Mouse (Mus musculus): ENCODE results near the gene Zfp128. TPM values are rescaled to one million over a fixed set of nuclear protein-coding genes. Genes with fewer than 3 reads are reported as not detected.
"Not testable (repeated sequence)": the region's sequence is repeated elsewhere in the genome, so short reads cannot be mapped to it uniquely, and the experiment has no call there.

Gene Zfp128
- polyA plus RNA-seq, 1 experiment, result 0.85 TPM

DNA sequence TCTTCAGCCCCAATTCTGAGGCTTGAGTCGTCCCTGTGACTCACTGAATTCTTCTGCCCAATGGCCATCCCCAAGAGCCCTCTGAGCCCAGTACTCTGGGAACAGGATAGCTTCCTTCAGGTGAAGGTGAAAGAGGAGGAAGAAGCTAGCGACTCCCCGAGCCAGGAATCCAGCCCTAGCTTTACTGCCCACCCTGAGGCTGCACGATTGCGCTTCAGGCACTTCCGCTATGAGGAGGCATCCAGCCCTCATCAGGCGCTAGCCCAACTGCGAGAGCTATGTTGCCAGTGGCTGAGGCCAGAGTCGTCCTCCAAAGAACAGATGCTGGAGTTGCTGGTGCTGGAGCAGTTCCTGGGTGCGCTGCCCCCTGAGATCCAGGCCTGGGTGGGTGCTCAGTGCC lies 22.6 kb downstream of the Zfp128 start:
- TF ChIP-seq POLR2A (IDR thresholded peaks at IDR 0.05; ENCODE audit: low read depth, low read length), result no peak
- no peak for TF ChIP-seq CTCF (IDR thresholded peaks at IDR 0.05; ENCODE audit: extremely low read depth, insufficient read depth, insufficient read length, insufficient replicate concordance)
- WGBS, result 59% methylated on average over 10 of the region's 10 CpGs
- Histone ChIP-seq H3K36me3 (ENCODE audit: control insufficient read depth, insufficient read depth, low read length) (peaks cover 15% of the 10 kb centered on the region), H3K4me3 (ENCODE audit: extremely low read depth, insufficient read depth, insufficient read length) (peak overlapping the region; percentile 47; the same call in 1 of the 2 replicates), H3K27ac (ENCODE audit: insufficient read depth, low read length) (no peak overlapping the region), H3K4me1 (ENCODE audit: control insufficient read depth, insufficient read depth, insufficient read length) (no peaks in the 10 kb centered on the region), H3K27me3 (ENCODE audit: control insufficient read depth, insufficient read depth, low read length) (no peaks in the 10 kb centered on the region)
- no peak for DNase-seq (ENCODE audit: low read depth in 1 of 2, low spot score in 2 of 2)

DNA sequence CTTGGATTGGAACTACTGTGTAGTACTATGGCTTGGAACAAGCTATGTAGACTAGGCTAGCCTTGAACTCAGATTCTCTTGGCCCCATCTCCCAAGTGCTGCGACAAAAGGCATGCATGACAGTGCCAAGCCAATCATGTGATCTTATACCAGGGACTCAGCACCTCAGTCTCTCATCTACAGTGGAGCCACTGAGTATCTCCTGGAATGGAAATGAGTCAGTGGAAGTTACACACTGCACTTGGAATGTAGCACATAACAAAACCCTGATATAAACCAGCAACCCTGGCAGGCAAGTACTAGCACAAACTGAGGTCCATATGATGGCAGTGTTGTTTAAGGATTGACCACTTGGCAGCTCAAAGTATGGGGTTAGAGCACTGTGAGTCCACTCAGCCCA lies 24.2 kb downstream of the Zfp128 start:
- DNase-seq (ENCODE audit: low read depth in 1 of 2, low spot score in 2 of 2), result no peak
- Histone ChIP-seq H3K4me3 (ENCODE audit: extremely low read depth, insufficient read depth, insufficient read length) (no peak overlapping the region), H3K4me1 (ENCODE audit: control insufficient read depth, insufficient read depth, insufficient read length) (no peaks in the 10 kb centered on the region), H3K36me3 (ENCODE audit: control insufficient read depth, insufficient read depth, low read length) (peaks cover 15% of the 10 kb centered on the region), H3K27ac (ENCODE audit: insufficient read depth, low read length) (no peak overlapping the region), H3K27me3 (ENCODE audit: control insufficient read depth, insufficient read depth, low read length) (no peaks in the 10 kb centered on the region)
- WGBS, result 93% methylated on average over 1 of the region's 1 CpGs
- no peak for TF ChIP-seq POLR2A (IDR thresholded peaks at IDR 0.05; ENCODE audit: low read depth, low read length)
- TF ChIP-seq CTCF (IDR thresholded peaks at IDR 0.05; ENCODE audit: extremely low read depth, insufficient read depth, insufficient read length, insufficient replicate concordance), result no peak

DNA sequence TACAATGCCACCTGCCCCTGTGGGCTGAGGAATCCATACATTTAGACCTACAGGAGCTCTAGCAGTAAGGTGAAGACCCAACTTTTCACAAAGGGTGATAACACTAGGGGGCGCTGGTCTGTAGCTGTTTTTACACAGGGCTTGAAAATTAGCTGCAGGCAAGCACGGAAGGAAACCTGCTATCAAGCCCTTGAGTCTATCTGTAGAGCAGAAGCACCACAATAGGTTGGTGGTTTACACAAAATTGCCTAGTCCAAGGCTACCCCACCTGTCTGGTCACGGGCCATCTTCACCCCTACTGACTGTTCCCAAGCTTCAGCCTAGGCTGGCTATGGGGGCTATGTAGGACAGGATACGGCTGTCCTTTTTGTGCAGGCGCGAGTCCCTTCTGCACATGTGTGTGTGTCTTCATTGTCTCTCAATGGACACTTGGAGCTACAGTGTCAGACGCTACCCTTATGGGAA lies 28.6 kb downstream of the Zfp128 start:
- no peaks in the 10 kb centered on the region; the same call in 1 of the 2 replicates for H3K4me1 ChIP-seq (ENCODE audit: control insufficient read depth, insufficient read depth, insufficient read length)
- 14% methylated on average over 7 of the region's 7 CpGs for WGBS
- DNase-seq (ENCODE audit: low read depth in 1 of 2, low spot score in 2 of 2), result peak; percentile 72 to 85

DNA sequence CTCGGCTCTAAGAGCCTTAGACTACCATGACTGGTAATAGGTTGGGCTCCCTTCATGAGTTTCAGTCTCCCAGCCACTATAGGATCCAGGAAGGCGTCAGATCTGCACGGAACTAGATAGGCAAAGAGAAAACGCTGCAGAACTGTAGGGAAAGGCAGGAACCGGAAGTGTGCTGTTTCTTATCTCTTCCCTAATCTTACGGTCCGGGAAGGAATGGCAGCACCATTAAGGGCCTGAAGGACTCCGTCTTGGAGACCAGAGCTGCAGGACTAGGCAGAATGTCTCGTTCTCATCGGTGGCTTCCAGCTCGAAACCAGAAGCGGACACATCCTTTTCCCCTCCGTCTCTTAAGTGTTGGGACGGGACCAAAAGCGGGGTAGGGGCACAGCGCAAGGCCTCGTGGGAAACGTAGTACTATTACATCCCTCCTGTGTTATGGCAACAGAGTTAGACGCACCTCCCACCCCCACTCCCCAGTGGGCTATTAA lies 29.2 kb downstream of the Zfp128 start:
- peaks cover 13% of the 10 kb centered on the region for H3K36me3 ChIP-seq (ENCODE audit: control insufficient read depth, insufficient read depth, low read length)
- H3K27ac ChIP-seq (ENCODE audit: insufficient read depth, low read length), result peak overlapping the region; percentile 90
- no peaks in the 10 kb centered on the region; the same call in 1 of the 2 replicates for H3K4me1 ChIP-seq (ENCODE audit: control insufficient read depth, insufficient read depth, insufficient read length)
- peak; percentile 44; the same call in 1 of the 2 replicates for TF ChIP-seq POLR2A (IDR thresholded peaks at IDR 0.05; ENCODE audit: low read depth, low read length)
- TF ChIP-seq CTCF (IDR thresholded peaks at IDR 0.05; ENCODE audit: extremely low read depth, insufficient read depth, insufficient read length, insufficient replicate concordance), result no peak
- DNase-seq (ENCODE audit: low read depth in 1 of 2, low spot score in 2 of 2), result peak; percentile 14 to 36
- H3K4me3 ChIP-seq (ENCODE audit: extremely low read depth, insufficient read depth, insufficient read length), result peak overlapping the region; percentile 73
- under 1% methylated on average over 19 of the region's 19 CpGs for WGBS
- H3K27me3 ChIP-seq (ENCODE audit: control insufficient read depth, insufficient read depth, low read length), result no peaks in the 10 kb centered on the region

More for the DNA sequence above, 28.6 kb downstream of the Zfp128 start:
- peak; percentile 53; the same call in 1 of the 2 replicates for TF ChIP-seq CTCF (IDR thresholded peaks at IDR 0.05; ENCODE audit: extremely low read depth, insufficient read depth, insufficient read length, insufficient replicate concordance)
- no peak for TF ChIP-seq POLR2A (IDR thresholded peaks at IDR 0.05; ENCODE audit: low read depth, low read length)
- Histone ChIP-seq H3K36me3 (ENCODE audit: control insufficient read depth, insufficient read depth, low read length) (peaks cover 13% of the 10 kb centered on the region), H3K4me3 (ENCODE audit: extremely low read depth, insufficient read depth, insufficient read length) (peak overlapping the region; percentile 73), H3K27me3 (ENCODE audit: control insufficient read depth, insufficient read depth, low read length) (no peaks in the 10 kb centered on the region), H3K27ac (ENCODE audit: insufficient read depth, low read length) (peak overlapping the region; percentile 90)

DNA sequence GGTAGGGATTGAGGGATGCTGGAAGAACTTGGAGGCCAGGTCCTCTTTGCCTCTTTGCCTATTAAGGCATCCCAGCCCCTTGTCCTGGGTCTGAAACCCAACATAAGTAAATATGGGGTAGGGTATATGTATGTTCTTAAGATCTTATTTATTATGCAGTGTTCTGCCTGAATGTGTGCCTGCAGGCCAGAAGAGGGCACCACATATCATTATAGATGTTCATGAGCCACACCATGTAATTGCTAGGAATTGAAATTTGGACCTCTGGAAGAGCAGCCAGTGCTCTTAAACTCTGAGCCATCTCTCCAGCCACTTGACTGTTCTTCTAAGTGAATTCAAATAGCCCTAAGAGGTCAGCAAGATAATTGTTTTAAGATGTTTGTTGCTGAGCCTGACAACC lies 32.6 kb downstream of the Zfp128 start:
- Histone ChIP-seq H3K27ac (ENCODE audit: insufficient read depth, low read length) (no peak overlapping the region), H3K4me3 (ENCODE audit: extremely low read depth, insufficient read depth, insufficient read length) (no peak overlapping the region), H3K27me3 (ENCODE audit: control insufficient read depth, insufficient read depth, low read length) (no peaks in the 10 kb centered on the region), H3K4me1 (ENCODE audit: control insufficient read depth, insufficient read depth, insufficient read length) (no peaks in the 10 kb centered on the region; the same call in 1 of the 2 replicates), H3K36me3 (ENCODE audit: control insufficient read depth, insufficient read depth, low read length) (no peaks in the 10 kb centered on the region)
- TF ChIP-seq CTCF (IDR thresholded peaks at IDR 0.05; ENCODE audit: extremely low read depth, insufficient read depth, insufficient read length, insufficient replicate concordance) (peak; percentile 13; the same call in 1 of the 2 replicates), POLR2A (IDR thresholded peaks at IDR 0.05; ENCODE audit: low read depth, low read length) (no peak)
- no peak for DNase-seq (ENCODE audit: low read depth in 1 of 2, low spot score in 2 of 2)

DNA sequence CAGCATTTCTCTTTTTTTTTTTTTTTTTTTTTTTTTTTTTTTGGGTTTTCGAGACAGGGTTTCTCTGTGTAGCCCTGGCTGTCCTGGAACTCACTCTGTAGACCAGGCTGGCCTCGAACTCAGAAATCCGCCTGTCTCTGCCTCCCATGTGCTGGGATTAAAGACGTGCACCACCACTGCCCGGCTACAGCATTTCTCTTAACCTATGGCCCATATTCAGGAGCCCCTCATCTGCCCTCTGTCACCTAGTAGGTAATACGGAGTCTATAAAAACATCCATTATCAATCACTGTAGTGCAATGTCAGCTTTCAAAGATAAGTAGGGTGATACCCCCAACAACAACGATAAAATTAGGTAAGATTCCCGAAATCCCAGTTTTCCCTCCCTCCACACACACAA lies 39.5 kb downstream of the Zfp128 start:
- not testable (repeated sequence) for DNase-seq (ENCODE audit: low read depth in 1 of 2, low spot score in 2 of 2); H3K4me1 ChIP-seq (ENCODE audit: control insufficient read depth, insufficient read depth, insufficient read length); H3K4me3 ChIP-seq (ENCODE audit: extremely low read depth, insufficient read depth, insufficient read length); H3K27ac ChIP-seq (ENCODE audit: insufficient read depth, low read length); H3K27me3 ChIP-seq (ENCODE audit: control insufficient read depth, insufficient read depth, low read length)
- WGBS, result 88% methylated on average over 7 of the region's 8 CpGs
- H3K36me3 ChIP-seq (ENCODE audit: control insufficient read depth, insufficient read depth, low read length), result peaks cover 13% of the 10 kb centered on the region

DNA sequence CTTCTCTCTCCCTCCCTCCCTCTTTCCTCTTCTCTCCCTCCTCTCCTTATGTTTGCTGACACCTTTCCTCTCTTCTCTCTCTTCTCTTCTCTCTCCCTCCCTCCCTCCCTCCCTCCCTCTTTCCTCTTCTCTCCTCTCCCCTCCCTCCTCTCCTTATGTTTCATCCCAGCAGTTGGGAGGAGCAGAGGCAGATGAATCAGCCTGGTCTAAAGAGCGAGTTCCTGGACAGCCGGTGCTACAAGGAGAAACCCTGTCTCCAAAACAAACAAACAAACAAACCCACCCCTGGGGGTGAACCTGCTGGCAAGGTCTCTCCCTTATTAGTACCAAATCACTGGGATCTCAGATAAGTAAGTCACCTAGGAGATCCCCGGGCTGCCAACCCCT lies 40.3 kb downstream of the Zfp128 start:
- WGBS, result 1% methylated on average over 3 of the region's 3 CpGs
- DNase-seq (ENCODE audit: low read depth in 1 of 2, low spot score in 2 of 2), result no peak
- H3K36me3 ChIP-seq (ENCODE audit: control insufficient read depth, insufficient read depth, low read length), result peaks cover 21% of the 10 kb centered on the region

More for the DNA sequence above, 40.3 kb downstream of the Zfp128 start:
- TF ChIP-seq CTCF (IDR thresholded peaks at IDR 0.05; ENCODE audit: extremely low read depth, insufficient read depth, insufficient read length, insufficient replicate concordance) (no peak), POLR2A (IDR thresholded peaks at IDR 0.05; ENCODE audit: low read depth, low read length) (no peak)
- Histone ChIP-seq H3K27me3 (ENCODE audit: control insufficient read depth, insufficient read depth, low read length) (no peaks in the 10 kb centered on the region), H3K4me3 (ENCODE audit: extremely low read depth, insufficient read depth, insufficient read length) (peak overlapping the region; percentile 74), H3K27ac (ENCODE audit: insufficient read depth, low read length) (peak overlapping the region; percentile 92), H3K4me1 (ENCODE audit: control insufficient read depth, insufficient read depth, insufficient read length) (peaks cover 3% of the 10 kb centered on the region; the same call in 1 of the 2 replicates)

Data from spleen, adult 2 months (tissue).